Mouse (Mus musculus) embryo, embryonic 11.5 days (tissue): ENCODE measurements at regions not wholly inside any gene's neighbourhood (a gene's known extent, or its start where the extent isn't known, plus 50 kb on each side); places are given as distances from the start of the nearest gene placed in this dataset.
"Not testable (repeated sequence)": the region's sequence is repeated elsewhere in the genome, so short reads cannot be mapped to it uniquely, and the experiment has no call there.

Experiments used
- DNase-seq: peaks from one replicate; pipeline ENCODE4 v3.0.0-alpha.2; 2012; ENCODE audit warnings: low read depth, low spot score

- no peak for DNase-seq
Measured at GRCm38 (mm10) chr15:24358398-24358797, 1055.2 kb downstream of the Basp1 start.

- DNase-seq: no peak
Measured at GRCm38 (mm10) chr15:24348975-24349560, 1064.5 kb downstream of the Basp1 start.

GRCm38 (mm10) chr15:24335876-24336275 is 1077.7 kb downstream of the Basp1 start:
- not testable (repeated sequence) for DNase-seq

GRCm38 (mm10) chr15:24303123-24303522 is 1110.4 kb downstream of the Basp1 start:
- not testable (repeated sequence) for DNase-seq

GRCm38 (mm10) chr15:24297236-24297635 is 1116.3 kb downstream of the Basp1 start:
- DNase-seq: no peak

GRCm38 (mm10) chr15:24296798-24297197 is 1116.8 kb downstream of the Basp1 start:
- DNase-seq: no peak

GRCm38 (mm10) chr15:24275100-24275499 is 1138.5 kb downstream of the Basp1 start:
- no peak for DNase-seq

- DNase-seq: no peak
Measured at GRCm38 (mm10) chr15:24267360-24267759, 1146.2 kb downstream of the Basp1 start.
